Mouse (Mus musculus): ENCODE measurements around the gene Tspan17.
"Not testable (repeated sequence)": the region's sequence is repeated elsewhere in the genome, so short reads cannot be mapped to it uniquely, and the experiment has no call there.

Gene Tspan17

DNA sequence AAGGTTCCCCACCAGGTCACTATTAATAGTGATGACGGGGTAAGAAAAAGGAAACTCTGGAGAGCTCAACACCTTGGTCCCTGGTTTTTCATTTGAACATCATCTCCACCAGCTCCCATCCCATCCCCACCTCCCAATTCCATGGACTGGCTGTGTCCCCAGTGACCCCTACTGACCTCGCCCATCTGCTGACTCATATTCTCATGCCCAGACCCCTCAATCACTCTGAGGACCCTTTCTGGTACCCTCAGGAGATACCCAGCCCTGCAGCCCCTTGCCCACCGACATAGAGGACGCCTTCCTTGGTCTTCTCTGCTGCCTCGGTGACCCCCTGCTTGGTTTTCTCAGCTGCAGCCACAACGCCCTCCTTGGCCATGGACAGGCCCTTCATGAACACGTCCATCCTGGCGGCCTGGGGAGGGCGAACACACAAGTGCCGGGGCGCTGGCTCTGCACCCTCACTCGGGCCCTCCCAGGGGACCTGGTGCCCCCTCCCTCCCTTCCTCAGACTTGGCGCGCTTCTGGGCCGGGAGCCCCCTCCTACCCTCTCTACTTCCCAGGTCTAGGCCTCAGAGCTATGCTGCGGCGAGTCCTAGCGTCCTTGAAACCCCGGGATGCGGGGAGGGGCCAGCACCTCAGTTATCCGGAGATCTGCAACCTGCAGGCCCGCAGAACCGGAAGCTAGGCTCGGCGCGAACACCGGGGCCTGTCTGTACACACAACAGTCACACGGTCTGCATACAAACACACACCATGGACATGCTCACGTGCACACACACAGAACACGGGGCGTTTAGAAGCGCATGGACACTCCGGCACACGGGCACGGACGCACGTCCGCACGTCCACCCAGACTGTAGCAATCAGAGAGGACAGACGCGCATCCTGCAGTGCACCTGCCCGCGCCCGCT lies 23.6 kb upstream of the Tspan17 start:
- DNase-seq: no peak

DNA sequence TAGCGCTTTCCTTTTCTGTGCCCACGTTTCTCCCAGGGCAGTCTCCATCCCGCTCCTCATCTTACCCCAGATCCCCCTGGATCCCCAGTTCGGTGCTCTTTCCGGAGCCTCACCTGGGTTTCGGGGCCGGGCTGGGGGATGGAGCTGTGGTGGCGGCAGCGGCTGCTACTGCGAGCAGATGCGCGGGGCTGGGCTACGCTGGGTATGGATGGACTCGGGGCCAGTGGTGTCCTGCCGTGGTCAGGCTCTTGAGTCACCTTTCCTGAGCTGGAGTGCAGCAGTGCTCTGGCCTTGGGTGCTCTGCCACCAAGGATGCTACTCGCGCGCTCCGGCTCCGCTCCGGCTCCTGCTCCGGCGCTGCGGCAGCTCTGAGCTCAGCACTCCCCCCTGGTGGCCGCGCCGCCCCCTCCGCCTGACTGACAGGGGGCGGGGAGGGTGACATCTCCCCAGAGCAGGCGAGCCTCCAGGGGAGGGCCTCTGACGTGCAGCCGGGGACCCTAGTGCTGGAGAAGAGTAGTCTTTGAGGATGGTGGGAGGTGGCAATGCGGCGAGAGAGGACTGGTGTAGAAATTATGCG lies 22.9 kb upstream of the Tspan17 start, which contains the start of gene Sncb:
Sncb (minus strand) TSS at position 404 of the 577 bp plus-strand sequence.
- peak; percentile 42 for DNase-seq

DNA sequence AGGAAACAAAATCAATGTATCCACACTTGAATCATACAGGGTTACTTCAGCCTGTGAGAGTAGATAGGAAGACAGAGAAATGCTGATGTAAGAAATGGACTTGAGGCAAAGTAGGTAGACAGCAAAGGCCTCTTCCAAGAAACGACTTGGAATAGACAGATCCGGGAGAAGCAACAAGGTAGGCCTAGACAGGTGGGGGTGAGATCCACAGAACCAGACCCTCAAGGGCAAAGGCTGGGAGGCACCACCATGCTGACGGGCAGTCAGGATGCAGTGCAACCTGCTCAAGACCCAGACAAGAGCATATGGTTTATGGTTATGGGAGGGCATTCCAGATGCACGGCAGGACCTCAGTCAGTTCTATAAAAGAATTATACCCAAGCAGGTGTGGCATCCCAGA lies 22.2 kb upstream of the Tspan17 start:
- no peak for DNase-seq

DNA sequence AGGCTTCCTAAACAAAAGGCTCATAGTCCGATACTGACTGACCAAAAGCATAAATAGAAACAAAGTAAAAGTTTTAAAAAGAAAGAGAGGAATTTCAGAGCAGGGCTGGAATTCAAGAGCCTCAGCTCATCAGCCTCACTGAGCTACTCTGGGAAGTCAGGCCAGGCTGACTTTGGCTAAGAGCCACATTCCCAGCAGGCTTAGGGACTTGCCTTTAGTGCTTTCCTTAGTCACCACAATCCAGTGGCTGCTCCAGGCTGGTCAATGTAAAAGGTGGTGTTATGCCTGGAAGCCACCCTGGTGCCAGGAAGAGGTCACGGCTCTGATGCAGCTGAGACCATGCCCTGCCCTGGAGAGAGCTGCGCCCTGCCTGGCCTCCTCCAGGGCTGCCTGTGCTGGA lies 8.6 kb upstream of the Tspan17 start:
- peak; percentile 50 for DNase-seq

DNA sequence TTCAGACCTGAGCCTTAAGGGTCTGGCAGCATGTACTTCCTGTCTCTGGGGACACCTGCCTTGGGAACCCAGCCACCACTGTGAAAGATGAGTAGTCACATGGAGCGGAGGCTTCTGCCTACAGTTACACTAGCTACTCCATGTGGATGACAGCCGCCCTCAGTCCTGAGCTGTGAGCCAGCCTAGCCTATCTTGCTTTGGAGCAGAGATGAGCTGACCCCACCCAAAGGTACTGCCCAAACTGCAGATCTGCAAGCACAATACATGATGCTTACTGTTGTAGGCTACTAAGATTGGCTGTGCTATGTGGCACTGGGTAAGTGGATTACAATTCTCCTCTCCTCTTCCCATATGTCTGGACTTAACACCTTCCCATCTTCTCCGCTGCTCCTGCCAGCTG lies 8.1 kb upstream of the Tspan17 start:
- DNase-seq: no peak

DNA sequence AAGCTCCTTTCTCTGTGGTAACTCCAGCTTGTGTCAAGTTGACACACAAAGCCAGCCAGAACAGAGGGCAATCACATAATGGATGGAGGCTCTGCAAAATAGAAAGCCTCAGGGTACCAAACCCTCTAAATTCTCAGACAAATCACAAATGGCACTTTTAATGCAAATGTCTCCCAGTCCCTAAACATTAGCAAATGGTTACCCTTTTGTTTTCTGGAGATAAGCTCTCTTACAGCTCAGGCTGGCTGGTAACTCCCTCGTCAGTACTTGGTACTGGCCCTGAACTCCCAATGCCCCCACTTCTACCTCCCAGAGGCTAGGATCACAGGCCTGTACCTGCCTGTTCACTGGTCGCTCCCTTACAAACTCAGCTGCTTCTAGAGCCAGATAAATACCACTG lies 5.9 kb upstream of the Tspan17 start:
- no peak for DNase-seq

DNA sequence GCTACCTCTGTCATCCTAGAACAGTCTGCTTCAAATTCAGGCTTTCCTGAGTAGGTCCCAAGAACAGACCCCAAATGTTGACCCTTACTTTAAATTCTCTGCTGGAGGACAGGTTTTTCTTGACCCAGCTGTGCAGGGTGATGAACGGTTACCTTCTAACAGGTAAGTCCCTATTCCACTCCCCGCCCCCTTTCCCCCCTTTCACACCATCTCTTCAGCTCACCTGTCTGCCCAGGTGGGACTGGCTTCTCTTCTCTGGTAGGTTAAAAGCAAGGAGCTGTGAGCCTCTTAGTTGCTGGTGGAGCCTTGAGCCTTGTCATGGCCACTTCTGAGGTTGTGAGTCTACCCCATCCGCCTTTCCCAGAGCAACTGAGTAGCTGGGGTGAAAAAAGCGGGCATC lies 5.5 kb upstream of the Tspan17 start, which contains the start of gene Eif4e1b:
Eif4e1b (plus strand) TSS at position 301 of the 400 bp plus-strand sequence.
- DNase-seq: no peak

DNA sequence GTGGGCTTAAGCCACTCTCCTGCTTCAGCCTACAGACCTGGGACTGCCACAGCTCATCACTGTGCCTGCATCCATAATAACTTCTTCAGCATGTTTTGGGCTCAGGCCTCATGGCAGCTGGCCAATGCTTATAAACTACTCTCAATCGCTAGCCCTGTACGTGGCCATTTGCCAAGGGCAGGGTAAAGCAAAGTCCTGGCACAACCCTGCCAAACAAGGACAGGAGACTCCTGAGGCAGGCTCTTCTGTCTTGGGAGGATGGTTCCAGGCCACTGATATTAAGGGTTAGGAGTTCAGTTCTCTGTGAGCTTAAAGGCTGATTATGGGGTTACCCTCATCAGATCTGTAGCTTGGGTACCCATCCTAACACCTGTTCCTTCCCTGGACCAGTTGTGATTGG lies 1.6 kb upstream of the Tspan17 start:
- not testable (repeated sequence) for DNase-seq

DNA sequence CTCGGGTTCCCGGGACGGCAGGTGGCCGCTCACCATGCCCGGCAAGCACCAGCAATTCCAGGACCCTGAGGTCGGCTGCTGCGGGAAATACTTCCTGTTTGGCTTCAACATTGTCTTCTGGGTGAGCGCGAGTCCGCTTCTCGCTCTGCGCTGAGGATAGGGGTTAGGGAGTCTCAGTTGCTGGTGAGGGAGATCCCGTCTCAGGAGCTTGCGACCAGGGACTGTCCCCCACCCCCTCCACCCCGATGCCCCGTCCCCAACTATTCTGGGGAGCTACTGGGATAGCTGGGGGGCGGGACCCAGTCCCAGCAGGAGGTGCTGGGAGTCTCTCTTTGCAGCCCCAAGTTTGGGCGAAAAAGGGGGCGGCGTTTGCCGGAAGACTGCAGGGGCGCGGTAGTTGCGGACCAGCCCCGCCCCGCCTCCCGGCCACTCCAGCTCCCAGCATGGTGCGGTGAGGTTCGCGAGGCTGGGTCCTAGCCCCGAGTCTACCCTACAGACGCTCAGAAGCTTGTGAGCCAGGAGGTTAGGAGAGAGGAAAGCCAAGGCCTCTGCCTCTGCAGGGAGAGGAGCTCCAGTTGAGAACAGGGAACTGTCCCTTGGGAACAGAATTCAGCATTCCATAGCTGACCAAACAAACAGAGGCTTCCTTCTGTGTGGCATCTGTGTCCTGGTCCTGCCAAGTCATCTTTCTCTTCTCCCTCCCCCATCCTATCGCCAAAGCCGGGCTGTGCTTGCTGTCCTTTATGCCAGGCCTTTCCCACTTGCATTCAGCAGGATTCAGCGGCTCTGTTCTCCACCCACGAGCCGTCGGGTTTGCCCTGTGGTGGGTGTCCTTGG lies 602 bp downstream of the Tspan17 start:
- DNase-seq: peak; percentile 56

DNA sequence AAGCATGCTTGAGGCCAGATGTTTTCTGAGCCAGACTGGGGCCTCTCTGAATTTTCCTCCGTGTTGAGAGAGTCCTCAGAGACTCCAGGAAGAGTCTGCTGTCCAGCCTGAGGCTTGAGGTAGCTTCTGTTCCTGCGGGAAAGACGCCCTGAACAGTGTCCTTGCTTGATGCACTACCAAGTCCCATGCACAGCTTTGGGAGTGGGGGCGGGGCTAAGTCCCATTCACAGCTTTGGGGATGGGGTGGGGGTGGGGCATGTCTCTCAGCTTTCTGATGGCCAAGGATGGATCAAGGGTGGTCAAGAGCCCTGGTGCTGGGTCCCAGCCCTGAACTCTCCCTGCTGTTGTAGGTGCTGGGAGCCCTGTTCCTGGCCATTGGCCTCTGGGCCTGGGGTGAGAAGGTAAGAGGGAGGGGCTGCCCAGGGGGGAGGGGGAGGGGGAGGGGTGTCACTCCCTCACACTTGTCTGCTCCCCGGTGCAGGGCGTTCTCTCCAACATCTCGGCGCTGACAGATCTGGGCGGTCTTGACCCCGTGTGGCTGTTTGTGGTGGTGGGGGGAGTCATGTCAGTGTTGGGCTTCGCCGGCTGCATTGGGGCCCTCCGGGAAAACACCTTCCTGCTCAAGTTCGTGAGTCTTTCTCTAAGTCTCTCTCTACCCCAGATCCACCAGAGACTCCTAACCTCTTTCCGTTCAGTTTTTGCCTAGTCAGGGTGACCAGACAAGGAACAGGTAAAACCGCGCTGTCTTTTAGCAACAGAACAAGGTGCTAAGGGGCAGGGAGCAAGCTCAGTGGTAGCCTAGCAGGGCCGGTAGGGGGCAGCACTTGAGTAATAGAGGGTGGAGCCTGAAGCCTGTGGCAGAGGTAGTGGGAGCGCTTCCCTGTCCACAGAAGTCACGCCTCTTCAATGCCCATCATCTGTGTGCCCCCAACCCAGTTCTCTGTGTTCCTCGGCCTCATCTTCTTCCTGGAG lies 3.4 kb downstream of the Tspan17 start:
- DNase-seq: no peak

DNA sequence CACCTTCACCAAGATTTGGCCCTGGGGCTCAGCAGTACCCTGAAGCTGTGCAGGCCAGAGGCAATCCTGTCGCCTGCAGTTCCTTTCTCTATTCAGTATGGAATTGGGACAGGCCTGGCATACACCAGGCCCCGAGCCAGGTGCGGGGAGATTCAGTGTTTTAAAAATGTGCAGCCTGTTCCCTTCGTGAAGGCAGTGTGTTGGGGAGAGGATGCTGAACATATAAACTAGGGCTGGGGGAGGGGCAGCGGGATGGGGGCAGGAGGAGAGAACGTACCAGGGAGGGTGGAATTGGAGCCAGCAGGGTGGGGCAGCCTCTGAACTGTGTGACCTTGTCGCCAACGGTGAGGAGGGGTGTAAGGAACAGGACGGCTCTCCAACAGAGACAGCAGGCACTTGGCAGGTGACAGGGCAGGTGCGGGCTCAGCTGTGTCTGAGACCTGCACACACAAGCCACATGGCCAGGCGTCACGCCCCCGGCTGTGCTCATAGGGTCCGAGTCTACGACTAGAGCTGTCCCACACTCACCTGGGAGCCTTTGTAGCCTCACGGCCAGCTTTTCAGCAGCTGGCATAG lies 4.9 kb downstream of the Tspan17 start:
- no peak for DNase-seq

DNA sequence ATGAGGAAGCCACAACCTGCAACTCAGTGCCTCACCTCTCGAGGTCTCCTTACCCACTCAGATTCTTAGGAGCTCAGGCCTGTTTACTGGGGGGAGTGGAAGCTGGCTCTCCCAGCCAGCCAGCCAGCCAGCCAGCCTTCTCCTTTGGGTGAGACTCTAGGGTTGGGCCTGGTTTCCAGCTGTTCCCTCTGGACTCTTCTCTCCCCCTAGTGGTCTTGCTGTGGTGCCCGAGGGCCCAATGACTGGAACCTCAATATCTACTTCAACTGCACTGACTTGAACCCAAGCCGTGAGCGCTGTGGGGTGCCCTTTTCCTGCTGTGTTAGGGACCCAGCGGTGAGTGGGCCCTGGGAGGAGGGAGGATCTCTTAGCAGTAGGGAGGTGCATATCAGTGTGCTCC lies 5.7 kb downstream of the Tspan17 start:
- no peak for DNase-seq

DNA sequence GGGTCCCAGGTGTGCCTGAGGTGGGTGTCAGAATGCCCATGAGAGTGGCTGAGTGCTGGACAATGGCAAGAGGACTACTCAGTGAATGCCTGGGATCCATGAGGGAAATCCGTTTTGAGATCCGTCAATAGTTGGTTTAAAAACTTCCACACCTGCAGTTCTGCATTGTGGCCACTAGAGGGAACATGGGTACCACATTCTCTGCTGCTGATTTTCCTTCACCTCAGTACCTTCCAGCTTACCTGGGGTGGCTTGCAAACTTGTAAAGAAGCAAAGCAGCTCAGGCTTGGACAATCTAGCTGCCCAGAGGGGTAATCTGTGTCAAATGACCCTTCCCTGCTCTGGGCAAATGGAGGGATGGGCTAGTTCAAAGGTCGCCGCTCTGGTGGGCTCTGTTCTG lies 8.2 kb downstream of the Tspan17 start:
- DNase-seq: peak; percentile 33

DNA sequence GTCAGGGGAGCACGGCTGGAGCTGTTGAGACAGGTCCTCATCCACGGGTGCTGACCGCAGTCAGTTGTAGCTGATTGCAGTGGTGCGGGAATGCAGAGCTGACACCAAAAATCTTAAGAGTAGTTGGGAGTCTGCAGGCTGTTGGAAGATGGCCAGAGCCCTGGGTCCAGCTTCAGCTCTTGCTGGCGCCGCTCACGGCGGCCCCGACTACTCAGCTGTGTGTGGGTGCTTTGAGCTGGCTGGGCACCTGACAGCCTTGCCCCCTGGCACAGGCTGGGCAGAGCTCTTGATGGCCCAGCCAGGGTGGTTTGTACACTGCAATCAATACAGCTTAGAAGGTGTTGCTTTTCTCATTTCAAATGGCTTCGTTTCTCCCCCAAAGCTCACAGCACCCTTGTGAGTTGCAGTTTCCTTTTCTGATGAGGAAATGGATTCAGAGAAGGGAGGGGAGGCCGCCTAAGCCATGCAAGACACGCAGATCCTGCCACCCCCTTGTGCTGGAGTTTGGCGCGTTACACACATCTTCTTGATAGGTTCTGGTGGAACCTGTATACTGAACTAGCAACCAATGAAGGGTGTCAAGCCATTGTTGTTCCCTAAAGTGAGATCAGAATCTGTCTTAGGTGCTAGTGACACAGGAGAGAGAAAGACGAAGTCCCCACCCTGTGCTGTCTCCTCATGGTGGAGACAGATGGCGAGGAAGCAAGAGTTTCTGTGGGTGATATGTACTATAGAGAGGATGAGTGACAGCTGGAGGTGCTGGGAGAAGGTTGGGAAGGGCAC lies 8.9 kb downstream of the Tspan17 start:
- DNase-seq: no peak

DNA sequence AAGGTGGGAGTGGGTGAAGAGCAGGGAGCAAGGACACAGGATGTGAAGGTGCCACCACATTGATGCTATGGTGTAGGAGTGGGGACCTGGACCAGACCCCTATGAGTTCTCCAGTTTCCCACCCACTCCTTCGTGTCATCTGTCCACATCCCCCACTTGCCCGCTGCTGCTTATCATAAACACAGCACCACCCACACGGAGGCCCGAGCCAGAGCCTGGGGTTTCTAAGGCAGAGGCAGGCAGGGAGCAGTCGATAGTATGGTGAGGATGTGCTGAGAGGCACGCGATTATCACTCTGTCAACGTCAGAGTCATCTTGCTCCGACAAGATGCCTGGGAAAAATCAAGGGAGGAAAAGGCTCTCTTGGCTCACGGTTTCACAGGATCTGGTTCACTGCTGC lies 9.6 kb downstream of the Tspan17 start:
- DNase-seq: no peak

DNA sequence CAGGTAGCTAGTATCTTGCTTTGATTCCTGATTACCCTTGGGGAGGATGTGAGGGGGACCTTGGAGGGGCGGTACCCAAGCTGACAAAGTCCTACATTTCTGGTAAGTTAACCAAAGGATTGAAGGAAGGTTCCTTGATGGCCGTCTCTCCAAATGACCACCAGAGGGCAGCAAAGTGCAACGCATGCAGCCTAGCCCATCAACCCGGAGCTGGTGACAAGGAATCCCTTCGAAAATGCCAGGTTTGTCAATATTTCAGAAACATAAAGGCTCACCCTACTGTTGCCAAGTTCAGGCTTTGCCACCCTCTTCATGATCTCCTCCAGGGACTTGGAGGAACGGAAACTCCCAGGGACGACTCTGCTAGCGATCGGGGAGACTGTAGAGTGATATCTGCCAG lies 10.5 kb downstream of the Tspan17 start:
- DNase-seq: peak; percentile 81

DNA sequence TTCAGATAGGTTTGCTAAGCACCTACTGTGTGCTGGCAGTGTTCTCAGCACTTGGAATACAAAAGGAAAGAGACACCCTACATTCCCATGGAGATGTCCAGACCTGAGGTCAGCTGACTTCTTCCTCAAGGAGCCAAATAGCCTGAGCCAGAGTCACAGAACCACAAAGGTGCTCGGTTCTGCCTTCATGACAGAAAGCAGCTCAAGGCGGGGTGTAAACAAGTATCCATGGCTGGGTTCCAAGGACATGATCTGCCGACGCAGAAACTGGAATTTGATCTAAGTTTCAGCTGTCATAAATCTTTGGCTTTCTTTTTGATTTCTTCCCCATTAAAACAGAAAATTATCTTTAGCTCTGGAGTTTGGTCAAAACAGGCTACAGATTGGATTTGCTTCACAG lies 11.0 kb downstream of the Tspan17 start:
- DNase-seq: no peak

DNA sequence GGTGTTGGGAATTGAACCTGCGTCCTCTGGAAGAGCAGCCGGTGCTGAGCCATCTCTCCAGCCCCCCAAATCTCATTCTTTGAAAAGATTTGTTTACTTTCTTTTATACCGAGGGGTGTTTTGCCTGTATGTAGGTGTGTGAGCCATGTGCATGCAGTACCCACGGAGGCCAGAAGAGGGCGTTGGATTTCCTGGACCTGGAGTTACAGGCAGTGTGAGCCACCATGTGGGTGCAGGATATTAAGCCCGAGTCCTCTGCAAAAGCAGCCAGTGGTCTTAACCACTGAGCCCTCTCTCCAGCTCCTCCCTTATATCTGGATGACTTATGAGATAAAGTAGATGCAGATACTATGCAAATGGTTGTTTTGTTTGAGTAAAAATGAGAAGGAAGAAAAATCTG lies 13.8 kb downstream of the Tspan17 start:
- DNase-seq: no peak

DNA sequence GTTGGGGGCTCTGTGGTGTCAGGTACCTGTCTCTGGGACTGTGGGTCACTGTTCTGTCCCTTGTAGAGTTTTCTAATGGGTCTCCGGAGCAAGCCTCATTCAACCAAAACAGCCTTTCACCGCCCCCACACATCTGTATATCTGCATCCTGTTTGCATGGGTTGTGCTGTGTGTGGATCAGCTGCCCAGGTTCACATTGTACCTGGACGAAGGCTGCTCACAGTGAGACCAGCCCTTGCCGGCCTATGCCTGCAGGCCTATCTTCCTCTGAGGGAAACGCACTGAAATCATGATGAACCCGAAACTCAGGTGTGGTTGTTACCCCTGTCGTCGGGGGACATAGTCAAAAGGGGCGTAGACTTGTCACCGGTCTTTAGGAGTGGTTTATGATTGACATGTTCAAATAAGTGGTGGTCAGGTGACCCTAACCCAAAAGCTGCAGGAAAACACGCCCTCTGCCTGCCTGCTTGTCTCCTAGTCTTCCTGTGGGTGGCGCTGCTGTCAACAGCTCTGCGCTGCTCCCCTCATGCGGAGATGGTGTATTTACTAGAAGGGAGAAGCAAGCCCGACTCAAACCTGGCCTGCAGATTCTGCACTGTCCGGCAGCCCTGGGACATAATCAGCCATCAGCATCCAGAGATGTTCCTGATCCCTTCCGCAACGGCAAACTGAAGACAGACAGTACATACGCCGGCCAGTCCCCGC lies 16.1 kb downstream of the Tspan17 start:
- no peak for DNase-seq

DNA sequence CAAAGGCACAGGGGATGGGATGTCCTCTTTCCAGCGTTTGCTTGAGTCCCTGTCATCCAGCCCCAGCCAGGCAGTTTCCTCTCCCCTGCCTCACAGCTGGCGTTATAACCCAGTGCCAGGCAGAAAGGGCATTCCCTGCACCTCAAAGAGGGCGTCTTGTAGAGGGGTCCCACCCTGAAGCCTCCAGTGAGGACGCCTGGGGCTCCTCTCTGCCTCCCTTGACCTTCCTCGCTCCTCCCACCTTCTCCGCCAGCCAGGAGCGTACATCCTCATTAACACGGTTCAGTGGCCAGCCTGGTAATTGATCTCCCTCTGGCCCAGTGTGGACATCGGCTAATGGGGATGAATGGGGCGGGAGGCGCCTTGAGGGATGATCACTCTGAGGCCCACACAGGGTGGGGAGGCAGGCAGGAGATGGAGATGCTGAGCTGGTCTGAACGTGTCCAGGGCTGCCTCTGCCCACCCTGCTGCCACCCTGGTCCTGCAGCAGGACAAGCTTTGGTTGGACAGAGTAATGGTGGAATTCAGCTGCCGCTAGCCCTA lies 17.3 kb downstream of the Tspan17 start:
- no peak for DNase-seq
